Mouse (Mus musculus): ENCODE results near the gene Gpc5. TPM values are rescaled to one million over a fixed set of nuclear protein-coding genes. Genes with fewer than 3 reads are reported as not detected.

Gpc5 gene
- polyA plus RNA-seq, 1 experiment from 2014 or later = 0.65 TPM

- 84% methylated on average over 3 of the region's 3 CpGs for WGBS
- H3K27ac ChIP-seq = no peak overlapping the region
Measured at GRCm38 (mm10) chr14:116415511-116415910, 1323.5 kb downstream of the Gpc5 start.

GRCm38 (mm10) chr14:116448219-116448618 is 1356.2 kb downstream of the Gpc5 start:
- H3K27ac ChIP-seq = no peak overlapping the region
- H3K36me3 ChIP-seq = no peaks in the 10 kb centered on the region
- H3K4me1 ChIP-seq (replicated peaks) = no peaks in the 10 kb centered on the region
- 62% methylated on average over 4 of the region's 4 CpGs for WGBS
- H3K27me3 ChIP-seq (ENCODE audit: insufficient read depth, poor library complexity, severe bottlenecking) = no peaks in the 10 kb centered on the region
- no peaks in the 10 kb centered on the region for H3K9me3 ChIP-seq
- no peak overlapping the region for H3K4me3 ChIP-seq
- no peak for DNase-seq (ENCODE audit: low spot score)

More at GRCm38 (mm10) chr14:116415511-116415910, 1323.5 kb downstream of the Gpc5 start:
- no peak for DNase-seq (ENCODE audit: low spot score)
- Histone ChIP-seq H3K27me3 (ENCODE audit: insufficient read depth, poor library complexity, severe bottlenecking) (no peaks in the 10 kb centered on the region), H3K36me3 (no peaks in the 10 kb centered on the region), H3K4me3 (no peak overlapping the region), H3K9me3 (no peaks in the 10 kb centered on the region), H3K4me1 (replicated peaks) (no peaks in the 10 kb centered on the region)

GRCm38 (mm10) chr14:116453356-116453755 is 1361.3 kb downstream of the Gpc5 start:
- no peak overlapping the region for H3K4me3 ChIP-seq
- no peaks in the 10 kb centered on the region for H3K4me1 ChIP-seq (replicated peaks)

GRCm38 (mm10) chr14:116456211-116456610 is 1364.2 kb downstream of the Gpc5 start:
- no peak for DNase-seq (ENCODE audit: low spot score)
- no peak overlapping the region for H3K27ac ChIP-seq

More at GRCm38 (mm10) chr14:116453356-116453755, 1361.3 kb downstream of the Gpc5 start:
- WGBS = 82% methylated on average over 3 of the region's 3 CpGs
- no peaks in the 10 kb centered on the region for H3K36me3 ChIP-seq
- no peak overlapping the region for H3K27ac ChIP-seq
- no peaks in the 10 kb centered on the region for H3K9me3 ChIP-seq
- no peaks in the 10 kb centered on the region for H3K27me3 ChIP-seq (ENCODE audit: insufficient read depth, poor library complexity, severe bottlenecking)
- no peak for DNase-seq (ENCODE audit: low spot score)

GRCm38 (mm10) chr14:116473378-116474179 is 1381.6 kb downstream of the Gpc5 start:
- 87% methylated on average over 8 of the region's 8 CpGs for WGBS
- Histone ChIP-seq H3K4me1 (replicated peaks) (no peaks in the 10 kb centered on the region), H3K27me3 (ENCODE audit: insufficient read depth, poor library complexity, severe bottlenecking) (no peaks in the 10 kb centered on the region), H3K27ac (no peak overlapping the region), H3K4me3 (no peak overlapping the region), H3K36me3 (no peaks in the 10 kb centered on the region), H3K9me3 (no peaks in the 10 kb centered on the region)
- DNase-seq (ENCODE audit: low spot score) = no peak

More at GRCm38 (mm10) chr14:116456211-116456610, 1364.2 kb downstream of the Gpc5 start:
- no peaks in the 10 kb centered on the region for H3K4me1 ChIP-seq (replicated peaks)
- 73% methylated on average over 4 of the region's 4 CpGs for WGBS
- H3K36me3 ChIP-seq = no peaks in the 10 kb centered on the region
- no peaks in the 10 kb centered on the region for H3K9me3 ChIP-seq
- no peak overlapping the region for H3K4me3 ChIP-seq
- no peaks in the 10 kb centered on the region for H3K27me3 ChIP-seq (ENCODE audit: insufficient read depth, poor library complexity, severe bottlenecking)

GRCm38 (mm10) chr14:116494285-116494850 is 1402.4 kb downstream of the Gpc5 start:
- H3K36me3 ChIP-seq = no peaks in the 10 kb centered on the region
- H3K4me3 ChIP-seq = no peak overlapping the region
- peak; percentile 9 for DNase-seq (ENCODE audit: low spot score)
- no peak overlapping the region for H3K27ac ChIP-seq
- H3K9me3 ChIP-seq = no peaks in the 10 kb centered on the region
- no peaks in the 10 kb centered on the region for H3K27me3 ChIP-seq (ENCODE audit: insufficient read depth, poor library complexity, severe bottlenecking)
- no peaks in the 10 kb centered on the region for H3K4me1 ChIP-seq (replicated peaks)
- 31% methylated on average over 1 of the region's 1 CpGs for WGBS

- no peak for DNase-seq (ENCODE audit: low spot score)
- Histone ChIP-seq H3K9me3 (no peaks in the 10 kb centered on the region), H3K27ac (no peak overlapping the region), H3K36me3 (no peaks in the 10 kb centered on the region), H3K27me3 (ENCODE audit: insufficient read depth, poor library complexity, severe bottlenecking) (no peaks in the 10 kb centered on the region), H3K4me1 (replicated peaks) (no peaks in the 10 kb centered on the region), H3K4me3 (no peak overlapping the region)
- 88% methylated on average over 3 of the region's 3 CpGs for WGBS
Measured at GRCm38 (mm10) chr14:116538216-116538615, 1446.2 kb downstream of the Gpc5 start.

GRCm38 (mm10) chr14:116543746-116544145 is 1451.7 kb downstream of the Gpc5 start:
- no peak overlapping the region for H3K4me3 ChIP-seq
- no peaks in the 10 kb centered on the region for H3K27me3 ChIP-seq (ENCODE audit: insufficient read depth, poor library complexity, severe bottlenecking)
- no peaks in the 10 kb centered on the region for H3K9me3 ChIP-seq
- H3K36me3 ChIP-seq = no peaks in the 10 kb centered on the region
- H3K4me1 ChIP-seq (replicated peaks) = no peaks in the 10 kb centered on the region
- no peak for DNase-seq (ENCODE audit: low spot score)
- no peak overlapping the region for H3K27ac ChIP-seq

- no peak for DNase-seq (ENCODE audit: low spot score)
- Histone ChIP-seq H3K27me3 (ENCODE audit: insufficient read depth, poor library complexity, severe bottlenecking) (no peaks in the 10 kb centered on the region), H3K4me1 (replicated peaks) (peaks cover 11% of the 10 kb centered on the region; the same call in 1 of the 2 replicates), H3K36me3 (no peaks in the 10 kb centered on the region), H3K4me3 (no peak overlapping the region), H3K27ac (no peak overlapping the region), H3K9me3 (no peaks in the 10 kb centered on the region)
- WGBS = 64% methylated on average over 5 of the region's 5 CpGs
Measured at GRCm38 (mm10) chr14:116551401-116551800, 1459.4 kb downstream of the Gpc5 start.

GRCm38 (mm10) chr14:116553316-116553715 is 1461.3 kb downstream of the Gpc5 start:
- H3K27ac ChIP-seq = no peak overlapping the region
- H3K27me3 ChIP-seq (ENCODE audit: insufficient read depth, poor library complexity, severe bottlenecking) = no peaks in the 10 kb centered on the region
- no peaks in the 10 kb centered on the region for H3K36me3 ChIP-seq
- H3K4me3 ChIP-seq = no peak overlapping the region
- DNase-seq (ENCODE audit: low spot score) = peak; percentile 4
- WGBS = 39% methylated on average over 7 of the region's 7 CpGs
- no peaks in the 10 kb centered on the region for H3K9me3 ChIP-seq
- peaks cover 11% of the 10 kb centered on the region; the same call in 1 of the 2 replicates for H3K4me1 ChIP-seq (replicated peaks)

GRCm38 (mm10) chr14:116558141-116558800 is 1466.3 kb downstream of the Gpc5 start:
- Histone ChIP-seq H3K27me3 (ENCODE audit: insufficient read depth, poor library complexity, severe bottlenecking) (no peaks in the 10 kb centered on the region), H3K4me1 (replicated peaks) (peaks cover 2% of the 10 kb centered on the region; the same call in 1 of the 2 replicates), H3K9me3 (no peaks in the 10 kb centered on the region), H3K4me3 (no peak overlapping the region), H3K27ac (no peak overlapping the region), H3K36me3 (no peaks in the 10 kb centered on the region)
- WGBS = 84% methylated on average over 9 of the region's 9 CpGs
- DNase-seq (ENCODE audit: low spot score) = no peak

- DNase-seq (ENCODE audit: low spot score) = no peak
- 55% methylated on average over 1 of the region's 1 CpGs for WGBS
Measured at GRCm38 (mm10) chr14:116559990-116560389, 1468.0 kb downstream of the Gpc5 start.

More at GRCm38 (mm10) chr14:116559990-116560389, 1468.0 kb downstream of the Gpc5 start:
- no peaks in the 10 kb centered on the region for H3K27me3 ChIP-seq (ENCODE audit: insufficient read depth, poor library complexity, severe bottlenecking)
- no peaks in the 10 kb centered on the region for H3K4me1 ChIP-seq (replicated peaks)
- H3K36me3 ChIP-seq = no peaks in the 10 kb centered on the region
- H3K27ac ChIP-seq = no peak overlapping the region
- H3K4me3 ChIP-seq = no peak overlapping the region
- H3K9me3 ChIP-seq = no peaks in the 10 kb centered on the region
